Mouse (Mus musculus) MEL (cell line): ENCODE measurements around the gene Cadm4.

Experiments
- CTCF ChIP-seq, 3 experiments: IDR thresholded peaks in 2 of 3; conservative IDR thresholded peaks in 1 of 3; 2 replicates each; pipeline ENCODE4 v1.5.1; 2011 to 2012; ENCODE audit warnings: low read length in 3 of 3, low read depth in 2 of 3, mild to moderate bottlenecking in 2 of 3, improper control_type of control experiment in 1 of 3, inconsistent platforms in 1 of 3, mixed read lengths in 1 of 3, moderate library complexity in 1 of 3; ENCODE audit not compliant: control insufficient read depth in 1 of 3, insufficient read depth in 1 of 3, poor library complexity in 1 of 3, severe bottlenecking in 1 of 3
- MAX ChIP-seq: IDR thresholded peaks from 2 replicates; pipeline ENCODE4 v1.6.1; 2011; ENCODE audit warnings: low read length, improper control_type of control experiment
- MEF2A ChIP-seq: IDR thresholded peaks from 2 replicates; pipeline ENCODE4 v1.6.1; 2014; ENCODE audit warnings: low read depth, mild to moderate bottlenecking, inconsistent platforms, low read length, improper control_type of control experiment; ENCODE audit not compliant: poor library complexity, insufficient replicate concordance, severe bottlenecking; ENCODE audit errors: extremely low read depth
- SIN3A ChIP-seq: IDR thresholded peaks from 2 replicates; pipeline ENCODE4 v1.6.1; 2012; ENCODE audit warnings: low read length, improper control_type of control experiment, inconsistent platforms
- USF1 ChIP-seq: IDR thresholded peaks from 2 replicates; pipeline ENCODE4 v1.6.1; 2014; ENCODE audit warnings: low read depth, mild to moderate bottlenecking, inconsistent platforms, low read length, improper control_type of control experiment, moderate library complexity
- USF2 ChIP-seq, 2 experiments: IDR thresholded peaks; 2 replicates each; pipeline ENCODE4 v1.6.1; 2011 to 2012; ENCODE audit warnings: improper control_type of control experiment in 2 of 2, low read length in 2 of 2, borderline replicate concordance in 1 of 2, inconsistent platforms in 1 of 2, low read depth in 1 of 2, mild to moderate bottlenecking in 1 of 2; ENCODE audit not compliant: insufficient read depth in 1 of 2

DNA sequence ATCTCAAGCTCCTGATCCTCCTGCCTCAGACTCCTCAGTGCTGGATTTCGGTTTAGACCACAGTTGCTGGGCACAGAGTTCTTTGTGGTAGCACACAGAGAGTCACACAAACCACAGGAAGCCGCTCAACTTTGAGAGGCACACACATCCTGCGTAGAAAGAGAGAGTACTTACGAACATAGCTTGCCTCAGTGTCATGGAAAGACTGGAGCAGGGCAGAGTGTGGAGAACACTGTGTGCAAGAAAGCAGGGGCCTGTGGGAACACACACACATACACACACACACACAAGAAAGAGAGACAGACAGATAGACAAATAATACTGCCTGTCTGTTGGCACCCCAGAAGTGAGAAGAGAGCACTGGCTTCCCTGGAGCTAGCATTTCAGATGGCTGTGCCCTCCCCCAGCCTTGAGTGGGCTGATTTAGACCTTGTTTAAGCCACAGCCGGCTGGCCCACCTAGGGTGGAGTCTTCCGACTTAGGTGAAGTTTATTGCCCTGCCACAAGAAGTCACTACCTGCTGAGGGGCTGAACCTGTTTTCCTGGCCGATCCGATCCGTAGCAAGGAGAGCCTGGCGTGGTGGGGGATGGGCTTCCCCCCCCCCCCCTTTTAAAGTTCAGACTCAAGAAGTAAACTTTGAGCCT is 24.0 kb upstream of the Cadm4 start:
- TF ChIP-seq USF1: no peak
- TF ChIP-seq MEF2A: no peak
- TF ChIP-seq MAX: no peak
- TF ChIP-seq SIN3A: no peak
- TF ChIP-seq USF2 (IDR thresholded peaks at IDR 0.05; ENCODE audit: borderline replicate concordance in 1 of 2, insufficient read depth in 1 of 2, low read depth in 1 of 2, low read length in 2 of 2): no peak
- TF ChIP-seq CTCF (IDR thresholded peaks at IDR 0.05 in 2 of 3, conservative IDR thresholded peaks at IDR 0.05 in 1 of 3; ENCODE audit: control insufficient read depth in 1 of 3, insufficient read depth in 1 of 3, low read depth in 2 of 3, low read length in 3 of 3, poor library complexity in 1 of 3, severe bottlenecking in 1 of 3): no peak
